Mouse (Mus musculus) lung, postnatal 0 days (tissue): ENCODE results near the gene Pcsk6. TPM values are rescaled to one million over a fixed set of nuclear protein-coding genes. Genes with fewer than 3 reads are reported as not detected.

Experiments
- ATAC-seq: fragments of 200-750 bp; cut with Nextera tagmentation; 2 replicates; pipeline ENCODE4 v1.8.0; 2017; ENCODE audit warnings: moderate library complexity
- DNase-seq: peaks from one replicate; pipeline ENCODE4 v3.0.0-alpha.2; 2016; ENCODE audit warnings: low spot score
- H3K27ac ChIP-seq: fragments of 300-500 bp; sonication (generic); 2 replicates; pipeline ENCODE4 v1.5.1; 2014; ENCODE audit warnings: antibody characterized with exemption, mild to moderate bottlenecking, low read length, mixed read lengths
- H3K27me3 ChIP-seq: fragments of 300-500 bp; sonication (generic); replicated peaks from 2 replicates; pipeline ENCODE4 v1.6.1; 2014; ENCODE audit warnings: low read length, mixed read lengths; ENCODE audit not compliant: insufficient read depth
- H3K36me3 ChIP-seq: fragments of 300-500 bp; sonication (generic); 2 replicates; pipeline ENCODE4 v1.6.1; 2014; ENCODE audit warnings: low read length, mixed read lengths; ENCODE audit not compliant: insufficient read depth
- H3K4me1 ChIP-seq: fragments of 300-500 bp; sonication (generic); 2 replicates; pipeline ENCODE4 v1.6.1; 2014; ENCODE audit warnings: antibody characterized with exemption, low read depth, low read length, mixed read lengths; ENCODE audit not compliant: insufficient read depth
- H3K4me2 ChIP-seq: fragments of 300-500 bp; sonication (generic); replicated peaks from 2 replicates; pipeline ENCODE4 v1.6.1; 2014; ENCODE audit warnings: low read depth, mild to moderate bottlenecking, low read length, moderate library complexity, mixed read lengths
- H3K4me3 ChIP-seq: fragments of 300-500 bp; sonication (generic); 2 replicates; pipeline ENCODE4 v1.5.1; 2014; ENCODE audit warnings: low read depth, low read length
- H3K9ac ChIP-seq: fragments of 300-500 bp; sonication (generic); replicated peaks from 2 replicates; pipeline ENCODE4 v1.6.1; 2014; ENCODE audit warnings: low read depth, mild to moderate bottlenecking
- H3K9me3 ChIP-seq: fragments of 300-500 bp; sonication (generic); 2 replicates; pipeline ENCODE4 v1.6.1; 2016; ENCODE audit warnings: low read length, mixed read lengths
- CTCF ChIP-seq: IDR thresholded peaks from 2 replicates; pipeline ENCODE4 v1.5.1; 2016; ENCODE audit warnings: antibody characterized with exemption, mild to moderate bottlenecking
- EP300 ChIP-seq: IDR thresholded peaks from 2 replicates; pipeline ENCODE4 v1.6.1; 2016; ENCODE audit warnings: antibody characterized with exemption, mild to moderate bottlenecking, control low read depth
- WGBS: fragments of 180-500 bp; shearing (Covaris S2); extraction: QIAGEN DNeasy Blood & Tissue Kit; methylation state at CpG from one replicate; pipeline ENCODE4 v1.1.7; 2014; 5-methylcytosine and 5-hydroxymethylcytosine counted together
- polyA plus RNA-seq: library from polyadenylated mRNA; unstranded; fragments of >200 nt; fragmentation: Nextera tagmentation; extraction: Ambion mirVana; gene quantifications from 2 replicates; pipeline ENCODE4 v1.2.1, GENCODE M21; 2015

The Pcsk6 gene
- polyA plus RNA-seq, 1 experiment from 2014 or later: 1.4 TPM

GRCm38 (mm10) chr7:65945342-65945993 lies 83.9 kb downstream of the Pcsk6 start:
- ATAC-seq: no peak
- TF ChIP-seq CTCF (no peak), EP300 (no peak)
- Histone ChIP-seq H3K36me3 (no peaks in the 10 kb centered on the region), H3K9me3 (no peaks in the 10 kb centered on the region), H3K9ac (no peak overlapping the region), H3K27me3 (no peaks in the 10 kb centered on the region), H3K27ac (no peak overlapping the region), H3K4me2 (no peak overlapping the region), H3K4me1 (no peaks in the 10 kb centered on the region), H3K4me3 (no peak overlapping the region)
- WGBS: 64% methylated on average over 8 of the region's 8 CpGs
- DNase-seq: no peak

- no peak overlapping the region for H3K4me2 ChIP-seq
- H3K9ac ChIP-seq: no peak overlapping the region
- ATAC-seq (no peak), DNase-seq (no peak)
- TF ChIP-seq CTCF (no peak), EP300 (no peak)
- no peaks in the 10 kb centered on the region for H3K9me3 ChIP-seq
- WGBS: 85% methylated on average over 7 of the region's 7 CpGs
- H3K4me3 ChIP-seq: no peak overlapping the region
- no peaks in the 10 kb centered on the region for H3K36me3 ChIP-seq
- H3K4me1 ChIP-seq: no peaks in the 10 kb centered on the region
- no peak overlapping the region for H3K27ac ChIP-seq
- no peaks in the 10 kb centered on the region for H3K27me3 ChIP-seq
Observed at GRCm38 (mm10) chr7:65946397-65946796, 84.9 kb downstream of the Pcsk6 start.

- no peak overlapping the region for H3K9ac ChIP-seq
- no peak overlapping the region for H3K4me3 ChIP-seq
- no peaks in the 10 kb centered on the region for H3K27me3 ChIP-seq
- H3K9me3 ChIP-seq: no peaks in the 10 kb centered on the region
- no peak overlapping the region for H3K4me2 ChIP-seq
- TF ChIP-seq EP300 (no peak), CTCF (no peak)
- ATAC-seq: no peak
- no peak for DNase-seq
- H3K27ac ChIP-seq: no peak overlapping the region
- WGBS: 94% methylated on average over 11 of the region's 11 CpGs
- H3K36me3 ChIP-seq: no peaks in the 10 kb centered on the region
- no peaks in the 10 kb centered on the region for H3K4me1 ChIP-seq
Observed at GRCm38 (mm10) chr7:65948891-65949290, 87.4 kb downstream of the Pcsk6 start.

- no peak for ATAC-seq
- Histone ChIP-seq H3K4me3 (no peak overlapping the region), H3K27me3 (no peaks in the 10 kb centered on the region), H3K9me3 (no peaks in the 10 kb centered on the region), H3K9ac (no peak overlapping the region), H3K36me3 (no peaks in the 10 kb centered on the region), H3K27ac (no peak overlapping the region), H3K4me1 (no peaks in the 10 kb centered on the region), H3K4me2 (no peak overlapping the region)
- no peak for DNase-seq
- WGBS: 62% methylated on average over 4 of the region's 4 CpGs
- TF ChIP-seq EP300: no peak
- no peak for TF ChIP-seq CTCF
Observed at GRCm38 (mm10) chr7:65954583-65954982, 93.0 kb downstream of the Pcsk6 start.

- DNase-seq (no peak), ATAC-seq (no peak)
- Histone ChIP-seq H3K4me3 (no peak overlapping the region), H3K9me3 (no peaks in the 10 kb centered on the region), H3K27ac (no peak overlapping the region), H3K27me3 (no peaks in the 10 kb centered on the region), H3K9ac (no peak overlapping the region), H3K4me2 (no peak overlapping the region), H3K4me1 (no peaks in the 10 kb centered on the region), H3K36me3 (no peaks in the 10 kb centered on the region)
- WGBS: 60% methylated on average over 24 of the region's 24 CpGs
- no peak for TF ChIP-seq CTCF
- no peak for TF ChIP-seq EP300
Observed at GRCm38 (mm10) chr7:65955304-65956220, 94.0 kb downstream of the Pcsk6 start.

- TF ChIP-seq EP300 (no peak), CTCF (no peak)
- no peak overlapping the region for H3K27ac ChIP-seq
- DNase-seq (no peak), ATAC-seq (no peak)
- H3K4me1 ChIP-seq: no peaks in the 10 kb centered on the region
- no peaks in the 10 kb centered on the region for H3K36me3 ChIP-seq
- H3K27me3 ChIP-seq: no peaks in the 10 kb centered on the region
- H3K4me3 ChIP-seq: no peak overlapping the region
- 97% methylated on average over 1 of the region's 1 CpGs for WGBS
- no peak overlapping the region for H3K9ac ChIP-seq
- no peaks in the 10 kb centered on the region for H3K9me3 ChIP-seq
- no peak overlapping the region for H3K4me2 ChIP-seq
Observed at GRCm38 (mm10) chr7:65957245-65957644, 95.7 kb downstream of the Pcsk6 start.
